Mouse (Mus musculus) layer of hippocampus, adult 18-20 months (tissue): ENCODE data around the gene Arfgap3. TPM values are rescaled to one million over a fixed set of nuclear protein-coding genes. Genes with fewer than 3 reads are reported as not detected.
"Not testable (repeated sequence)": the region's sequence is repeated elsewhere in the genome, so short reads cannot be mapped to it uniquely, and the experiment has no call there.

Experiments used
- DNase-seq, 2 experiments: peaks; one replicate each; pipeline ENCODE4 v3.0.0; 2022; ENCODE audit warnings: low spot score in 2 of 2
- total RNA-seq, 2 experiments: library from RNA; stranded (reverse); gene quantifications; 2 replicates each; pipeline ENCODE4 v1.2.3; 2021

Gene Arfgap3
- total RNA-seq, 2 experiments from 2014 or later: 19.1 to 20.1 TPM

DNA sequence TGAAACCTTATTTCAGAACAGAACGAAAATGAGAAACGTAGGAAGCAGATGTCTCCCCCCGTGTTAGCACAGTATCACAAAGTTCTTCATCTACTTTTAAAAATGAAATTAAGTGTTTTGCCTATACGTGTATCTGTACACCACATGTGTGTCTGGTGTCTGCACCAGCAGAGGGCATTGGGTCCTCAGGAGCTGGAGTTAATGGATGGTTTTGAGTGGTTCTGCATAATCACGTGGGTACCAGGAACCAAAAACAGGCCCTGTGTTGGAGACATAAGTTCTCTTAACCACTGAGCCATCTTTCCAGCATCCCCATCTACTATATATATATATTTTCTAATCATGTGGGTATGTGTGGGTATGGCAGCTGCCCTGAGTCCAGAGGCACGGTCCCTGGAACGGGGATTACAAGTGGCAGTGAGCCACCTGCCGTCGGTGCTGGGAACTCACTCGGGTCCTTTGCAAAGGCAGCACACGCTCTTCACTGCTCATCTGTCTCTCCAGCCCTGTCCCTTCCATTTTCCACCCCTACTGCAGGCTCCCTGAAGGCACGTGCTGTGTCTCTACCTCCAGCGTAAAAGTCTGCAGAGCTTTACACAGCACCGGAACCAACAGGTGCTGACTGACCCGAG, 4.0 kb downstream of the Arfgap3 start:
- no peak for DNase-seq

DNA sequence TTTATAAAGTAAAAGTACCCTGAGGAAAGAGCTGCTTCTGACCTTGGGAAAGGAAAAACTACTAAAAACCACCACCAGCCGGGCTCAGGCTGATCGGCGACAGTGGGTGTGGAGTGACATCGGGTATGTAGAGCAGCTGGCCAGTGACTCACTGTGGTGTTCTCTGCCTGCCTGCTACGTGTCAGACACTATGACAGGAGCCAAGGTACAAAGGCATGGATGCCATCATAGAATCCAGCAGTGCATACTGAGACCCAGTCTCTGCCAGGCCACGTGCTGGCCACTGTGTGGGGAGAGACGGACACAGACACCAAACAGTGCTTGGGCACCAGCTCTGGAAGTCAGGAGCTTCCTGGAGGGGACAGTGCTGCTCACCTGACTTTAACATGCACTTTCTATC, 5.1 kb downstream of the Arfgap3 start:
- peak; percentile 30 to 35 for DNase-seq

DNA sequence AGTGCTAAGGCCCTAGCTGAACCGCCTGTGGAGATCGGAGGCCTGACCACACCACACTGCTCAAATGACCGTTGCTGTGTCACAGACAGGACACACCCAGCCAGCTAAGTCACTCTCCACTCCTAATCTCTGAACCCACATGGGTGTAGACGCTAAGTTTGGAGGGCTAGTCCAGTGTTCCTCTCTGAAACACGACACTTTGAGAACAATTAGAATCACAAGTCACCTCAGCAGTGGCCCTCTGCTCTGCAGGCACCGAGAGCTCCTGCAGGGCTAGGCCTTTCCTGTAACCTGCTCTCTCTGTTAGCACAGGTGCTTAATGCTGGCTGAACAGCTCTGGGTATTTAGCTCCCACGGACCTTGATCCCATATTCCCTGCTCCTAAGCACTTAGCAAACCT, 5.9 kb downstream of the Arfgap3 start:
- DNase-seq: no peak

GRCm38 (mm10) chr15:83338908-83339307, 11.1 kb downstream of the Arfgap3 start:
- no peak for DNase-seq

DNA sequence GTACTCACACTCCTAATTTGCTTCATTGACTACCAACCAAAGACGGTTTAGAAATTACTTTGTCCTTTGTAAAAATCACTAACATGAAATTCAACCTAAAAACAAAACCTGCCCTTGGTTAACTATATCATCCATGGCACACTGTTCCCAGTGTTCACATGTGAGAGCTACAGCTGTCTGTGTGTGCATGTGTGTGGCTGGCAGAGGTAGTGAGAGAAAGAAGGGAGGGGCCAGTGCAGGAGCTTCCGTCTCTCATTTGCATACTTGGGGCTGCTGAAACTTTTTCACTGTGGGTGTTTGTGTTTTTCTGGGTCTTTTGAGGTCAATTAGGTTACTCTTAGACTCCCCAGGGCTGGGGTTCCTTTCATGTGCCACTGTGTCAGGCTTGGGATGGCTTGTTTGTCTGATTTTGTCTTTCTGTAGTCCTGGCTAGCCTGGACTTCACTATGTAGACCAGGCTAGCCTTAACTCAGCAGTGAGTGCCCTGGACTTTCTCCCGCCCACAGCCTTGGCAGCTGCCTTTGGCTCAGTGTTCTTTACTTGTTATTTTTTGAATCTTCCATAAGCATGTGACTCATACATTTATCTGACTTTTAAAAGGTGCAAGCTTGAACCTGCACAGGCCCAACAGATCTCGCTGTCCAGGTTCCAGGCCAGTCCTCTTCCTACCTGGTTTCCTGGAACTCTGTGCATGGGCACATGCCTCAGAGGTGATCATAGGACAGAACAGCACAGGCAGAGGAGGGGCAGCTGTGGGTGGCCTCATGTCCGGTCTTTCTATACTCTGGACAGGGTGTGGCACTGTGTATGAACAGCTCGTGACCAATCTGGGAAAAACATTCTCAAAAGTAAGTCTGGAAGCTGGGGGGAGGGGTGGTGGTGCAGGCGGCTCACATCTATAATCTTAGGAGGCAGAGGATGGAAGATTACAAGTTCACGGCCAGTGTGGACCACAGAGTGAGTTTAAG, 11.9 kb downstream of the Arfgap3 start:
- DNase-seq: no peak

- no peak for DNase-seq
Measured at GRCm38 (mm10) chr15:83332373-83332772, 17.7 kb downstream of the Arfgap3 start.

- no peak for DNase-seq
Measured at GRCm38 (mm10) chr15:83328952-83329351, 21.1 kb downstream of the Arfgap3 start.

DNA sequence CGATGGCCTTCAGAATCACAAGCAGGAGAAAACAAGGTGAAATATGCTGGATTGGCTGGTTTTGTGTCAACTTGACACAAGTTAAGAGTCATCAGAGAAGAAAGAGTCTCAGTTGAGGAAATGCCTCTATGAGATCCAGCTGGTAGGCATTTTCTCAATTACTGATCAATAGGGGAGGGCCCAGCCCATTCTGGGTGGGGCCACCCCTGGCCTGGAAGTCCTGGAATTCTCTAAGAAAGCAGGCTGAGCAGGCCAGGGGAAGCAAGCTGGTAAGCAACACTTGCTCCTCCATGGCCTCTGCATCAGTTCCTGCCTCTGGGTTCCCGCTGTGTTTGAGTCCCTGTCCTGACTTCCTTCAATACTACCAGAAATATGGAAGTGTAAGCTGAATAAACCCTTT, 27.0 kb downstream of the Arfgap3 start:
- no peak for DNase-seq

DNA sequence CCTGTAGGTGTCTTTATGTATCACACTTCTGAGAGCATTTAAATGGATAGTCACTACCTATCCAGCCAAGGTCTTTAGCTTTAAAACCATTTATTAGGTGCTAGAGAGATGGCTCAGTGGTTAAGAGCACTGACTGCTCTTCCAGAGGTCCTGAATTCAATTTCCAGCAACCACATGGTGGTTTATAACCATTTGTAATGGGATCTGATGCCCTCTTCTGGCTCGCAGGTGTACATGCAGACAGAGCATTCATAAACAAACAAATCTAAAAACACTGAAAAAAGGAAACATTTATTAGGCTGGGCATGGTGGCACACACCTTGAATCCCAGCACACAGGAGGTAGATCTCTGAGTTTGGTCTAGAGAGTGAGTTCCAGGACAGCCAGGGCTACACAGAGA, 35.1 kb downstream of the Arfgap3 start:
- DNase-seq: no peak

GRCm38 (mm10) chr15:83309878-83310277, 40.2 kb downstream of the Arfgap3 start:
- no peak for DNase-seq

GRCm38 (mm10) chr15:83308708-83309107, 41.3 kb downstream of the Arfgap3 start:
- DNase-seq: not testable (repeated sequence)

- DNase-seq: no peak
Measured at GRCm38 (mm10) chr15:83306181-83306580, 43.9 kb downstream of the Arfgap3 start.

- no peak for DNase-seq
Measured at GRCm38 (mm10) chr15:83305192-83305921, 44.7 kb downstream of the Arfgap3 start.

- no peak for DNase-seq
Measured at GRCm38 (mm10) chr15:83304804-83305191, 45.2 kb downstream of the Arfgap3 start.

GRCm38 (mm10) chr15:83303656-83304484, 46.2 kb downstream of the Arfgap3 start:
- DNase-seq: no peak

DNA sequence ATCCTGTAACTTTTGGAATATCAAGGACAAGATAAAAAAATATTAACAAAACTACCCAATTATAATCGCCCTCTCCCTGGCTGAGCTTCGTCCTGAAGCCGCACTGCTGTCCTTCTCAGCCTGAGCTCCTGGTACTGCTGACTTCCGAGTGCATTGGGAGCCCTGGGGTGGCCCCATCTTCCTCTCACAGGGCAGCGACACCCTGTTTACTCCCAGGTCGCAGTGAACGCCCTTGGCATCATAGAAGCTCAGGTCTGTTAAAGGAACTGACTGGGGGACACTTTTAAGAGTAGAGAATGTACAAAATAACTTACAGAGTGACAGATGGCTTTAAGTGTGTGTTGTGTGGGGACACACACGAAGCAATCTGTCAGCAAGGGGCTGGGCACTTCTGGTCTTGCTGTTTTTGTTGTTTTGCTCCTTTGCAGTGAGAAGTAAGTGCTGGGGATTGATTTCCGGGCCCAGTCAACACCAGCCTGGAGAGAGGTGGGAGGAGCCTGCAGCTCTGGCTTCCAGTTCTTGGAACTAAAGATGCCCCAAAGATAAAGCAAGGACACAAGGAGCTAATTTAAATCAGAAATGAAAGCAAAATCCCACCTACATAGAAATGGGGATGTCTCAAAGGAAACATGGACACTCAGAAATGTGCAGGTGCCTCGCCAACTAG, 50.0 kb downstream of the Arfgap3 start:
- DNase-seq: peak in 1 of 2 experiments; percentile 25

DNA sequence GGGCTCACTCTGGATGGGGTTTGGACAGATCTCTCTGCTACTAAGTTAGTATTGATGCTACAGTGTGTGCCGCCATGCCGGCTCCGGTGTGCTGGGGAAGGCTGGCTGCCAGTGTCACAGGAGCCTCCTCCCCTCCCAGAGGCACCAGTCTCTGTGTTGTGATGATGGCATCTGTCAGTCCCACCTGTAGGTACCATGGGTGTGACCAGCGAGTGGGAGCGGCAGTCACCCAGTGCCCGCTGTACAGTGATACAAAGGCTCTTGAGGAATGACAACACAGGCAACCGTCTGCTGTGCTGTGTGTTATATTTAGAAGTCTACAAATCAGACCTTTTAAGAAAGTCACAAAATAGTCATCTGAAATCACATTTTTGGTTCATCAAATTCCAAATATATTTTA, 50.6 kb downstream of the Arfgap3 start:
- peak in 1 of 2 experiments; percentile 21 for DNase-seq

DNA sequence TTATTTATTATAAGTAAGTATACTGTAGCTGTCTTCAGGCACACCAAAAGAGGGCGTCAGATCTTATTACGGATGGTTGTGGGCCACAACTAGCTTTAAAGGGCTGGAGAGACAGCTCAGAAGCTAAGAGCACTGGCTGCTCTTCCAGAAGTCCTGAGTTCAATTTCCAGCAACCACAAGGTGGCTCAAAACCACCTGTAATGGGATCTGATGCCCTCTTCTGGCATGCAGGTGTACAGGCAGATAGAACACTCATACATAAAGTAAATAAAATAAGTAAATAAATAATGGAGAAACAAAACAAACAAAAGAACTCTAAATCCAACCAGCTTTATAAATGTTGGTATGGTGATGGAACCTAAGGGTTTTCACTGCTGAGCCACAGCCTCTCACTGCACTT, 51.2 kb downstream of the Arfgap3 start:
- no peak for DNase-seq

- no peak for DNase-seq
Measured at GRCm38 (mm10) chr15:83298313-83298712, 51.7 kb downstream of the Arfgap3 start.

- DNase-seq: no peak
Measured at GRCm38 (mm10) chr15:83296771-83297311, 53.2 kb downstream of the Arfgap3 start.
